8 mouse cellular contexts compared by ENCODE assay signal in genomic region chr5:151054100-151054742, GRCm38 (mm10).
DNase-seq lines count a peak whose midpoint lies in the region; ATAC-seq and TF ChIP-seq lines count a peak whose summit lies in the region.

No protein-coding gene starts in this region.

- H3K4me2 ChIP-seq in heart, embryonic 15.5 days, result no peak overlapping the region
- no peak overlapping the region for H3K4me2 ChIP-seq in heart, embryonic 11.5 days
- H3K4me2 ChIP-seq in intestine, postnatal 0 days (replicated peaks; ENCODE audit: low read depth), result no peak overlapping the region

- TF ChIP-seq CTCF in intestine, postnatal 0 days (IDR thresholded peaks at IDR 0.05; ENCODE audit: low read depth), result no peak

- peak overlapping the region; percentile 56; the same call in 1 of the 2 replicates for H3K27ac ChIP-seq in heart, embryonic 15.5 days
- H3K27ac ChIP-seq in heart, embryonic 11.5 days (ENCODE audit: low read depth, low read length), result no peak overlapping the region
- H3K27ac ChIP-seq in intestine, postnatal 0 days (ENCODE audit: low read depth, low read length), result 0 out of 2 replicates have a peak overlapping the region, but pooled peaks have one; percentile 46

- no peaks in the 10 kb centered on the region for H3K9me3 ChIP-seq in heart, embryonic 15.5 days (replicated peaks)
- 0 out of 2 replicates have a peak, but pooled peaks cover 2% of the 10 kb centered on the region for H3K9me3 ChIP-seq in heart, embryonic 11.5 days (replicated peaks; ENCODE audit: control insufficient read depth, low read length)
- no peaks in the 10 kb centered on the region for H3K9me3 ChIP-seq in intestine, postnatal 0 days (ENCODE audit: control insufficient read depth)

- WGBS in heart, embryonic 15.5 days, result 43% methylated on average over 7 of the region's 7 CpGs
- WGBS in heart, embryonic 11.5 days (ENCODE audit: insufficient replicate concordance), result 39% methylated on average over 7 of the region's 7 CpGs
- 35% methylated on average over 7 of the region's 7 CpGs for WGBS in intestine, postnatal 0 days

- DNase-seq in retina, postnatal 1 day, result peak; percentile 11
- no peak for DNase-seq in retina, embryonic 14.5 days (ENCODE audit: low spot score)
- no peak for DNase-seq in adrenal gland, postnatal 10 days
- DNase-seq in adrenal gland, adult 18-20 months (ENCODE audit: low spot score in 2 of 2), result no peak
- no peak for DNase-seq in layer of hippocampus, adult 8-10 months (ENCODE audit: low spot score in 2 of 2)

- ATAC-seq in heart, embryonic 15.5 days (replicated peaks; ENCODE audit: insufficient number of reproducible peaks, insufficient read depth, low FRiP score, low read depth), result no peak
- no peak for ATAC-seq in heart, embryonic 11.5 days (replicated peaks; ENCODE audit: insufficient number of reproducible peaks, low FRiP score, low TSS enrichment)
- ATAC-seq in intestine, postnatal 0 days, result no peak

- H3K4me1 ChIP-seq in heart, embryonic 15.5 days (replicated peaks), result peaks cover 34% of the 10 kb centered on the region
- peaks cover 10% of the 10 kb centered on the region for H3K4me1 ChIP-seq in heart, embryonic 11.5 days (ENCODE audit: control insufficient read depth, insufficient read depth, low read length)
- no peaks in the 10 kb centered on the region for H3K4me1 ChIP-seq in intestine, postnatal 0 days (replicated peaks; ENCODE audit: control insufficient read depth, insufficient read depth, low read length)

- H3K27me3 ChIP-seq in heart, embryonic 15.5 days, result no peaks in the 10 kb centered on the region
- no peaks in the 10 kb centered on the region for H3K27me3 ChIP-seq in heart, embryonic 11.5 days (ENCODE audit: control insufficient read depth, insufficient read depth, low read length)
- no peaks in the 10 kb centered on the region for H3K27me3 ChIP-seq in intestine, postnatal 0 days (replicated peaks; ENCODE audit: control insufficient read depth, insufficient read depth, low read length)

- peaks cover 7% of the 10 kb centered on the region for H3K36me3 ChIP-seq in heart, embryonic 15.5 days
- H3K36me3 ChIP-seq in heart, embryonic 11.5 days (ENCODE audit: control insufficient read depth, insufficient read depth, low read length), result peaks cover 5% of the 10 kb centered on the region
- H3K36me3 ChIP-seq in intestine, postnatal 0 days (ENCODE audit: control insufficient read depth, insufficient read depth), result peaks cover 41% of the 10 kb centered on the region

- no peak overlapping the region for H3K9ac ChIP-seq in heart, embryonic 15.5 days
- no peak overlapping the region for H3K9ac ChIP-seq in heart, embryonic 11.5 days (ENCODE audit: low read depth, low read length)
- H3K9ac ChIP-seq in intestine, postnatal 0 days (ENCODE audit: low read depth, low read length), result no peak overlapping the region

- no peak overlapping the region for H3K4me3 ChIP-seq in heart, embryonic 15.5 days
- no peak overlapping the region for H3K4me3 ChIP-seq in heart, embryonic 11.5 days (ENCODE audit: low read depth, low read length)
- H3K4me3 ChIP-seq in intestine, postnatal 0 days (ENCODE audit: low read depth, low read length), result no peak overlapping the region
